Mouse (Mus musculus): ENCODE data around the gene Clptm1.
"Not testable (repeated sequence)": the region's sequence is repeated elsewhere in the genome, so short reads cannot be mapped to it uniquely, and the experiment has no call there.

The Clptm1 gene

GRCm38 (mm10) chr7:19609641-19610332 lies 55.0 kb downstream of the Clptm1 start:
- no peak for DNase-seq (ENCODE audit: low read depth, low spot score)

GRCm38 (mm10) chr7:19607291-19607690 lies 57.5 kb downstream of the Clptm1 start:
- no peak for DNase-seq (ENCODE audit: low read depth, low spot score)

- not testable (repeated sequence) for DNase-seq (ENCODE audit: low read depth, low spot score)
Observed at GRCm38 (mm10) chr7:19604606-19605214, 60.1 kb downstream of the Clptm1 start.

GRCm38 (mm10) chr7:19603849-19604605 lies 60.8 kb downstream of the Clptm1 start, which contains the start of gene Clasrp:
Gene Clasrp, minus strand, starts transcription at chr7:19604486.
- peak; percentile 85 for DNase-seq (ENCODE audit: low read depth, low spot score)

- DNase-seq (ENCODE audit: low read depth, low spot score) = no peak
Observed at GRCm38 (mm10) chr7:19603055-19603454, 61.8 kb downstream of the Clptm1 start.

GRCm38 (mm10) chr7:19600562-19600961 lies 64.3 kb downstream of the Clptm1 start:
- DNase-seq (ENCODE audit: low read depth, low spot score) = peak; percentile 85

- DNase-seq (ENCODE audit: low read depth, low spot score) = no peak
Observed at GRCm38 (mm10) chr7:19593061-19593730, 71.6 kb downstream of the Clptm1 start.

GRCm38 (mm10) chr7:19589917-19590316 lies 74.9 kb downstream of the Clptm1 start:
- DNase-seq (ENCODE audit: low read depth, low spot score) = peak; percentile 73

GRCm38 (mm10) chr7:19589207-19589606 lies 75.6 kb downstream of the Clptm1 start:
- peak; percentile 18 for DNase-seq (ENCODE audit: low read depth, low spot score)

GRCm38 (mm10) chr7:19586269-19586668 lies 78.6 kb downstream of the Clptm1 start:
- DNase-seq (ENCODE audit: low read depth, low spot score) = no peak

Data from telencephalon, adult 2 months (tissue).